In genomic region chr1:7745887-7746286, GRCm38 (mm10) we compare ENCODE assay signal across 28 mouse cellular contexts.
DNase-seq lines count a peak whose midpoint lies in the region; ATAC-seq and TF ChIP-seq lines count a peak whose summit lies in the region.
"Had no signal": no experiment of that assay in that cellular context is flagged by ENCODE, and none has a peak within 500 bp of the region (broad histone marks: within the 10 kb centered on the region; RNA-seq: fewer than 3 reads in every experiment).

No protein-coding gene starts in this region.

- no peaks in the 10 kb centered on the region for H3K4me1 ChIP-seq in heart, embryonic 13.5 days
- no peaks in the 10 kb centered on the region for H3K4me1 ChIP-seq in heart, embryonic 11.5 days (ENCODE audit: control insufficient read depth, insufficient read depth, low read length)
- H3K4me1 ChIP-seq in lung, embryonic 14.5 days (ENCODE audit: insufficient read depth) = no peaks in the 10 kb centered on the region
- H3K4me1 ChIP-seq in lung, postnatal 0 days (ENCODE audit: insufficient read depth, low read depth, low read length) = no peaks in the 10 kb centered on the region
- H3K4me1 ChIP-seq: embryonic facial prominence, embryonic 13.5 days; embryonic facial prominence, embryonic 15.5 days; forebrain, embryonic 10.5 days; forebrain, embryonic 12.5 days had no signal

- 35% methylated on average over 5 of the region's 5 CpGs for WGBS in heart, embryonic 13.5 days
- WGBS in heart, embryonic 11.5 days (ENCODE audit: insufficient replicate concordance) = 45% methylated on average over 5 of the region's 5 CpGs
- WGBS in lung, embryonic 14.5 days = 67% methylated on average over 5 of the region's 5 CpGs
- whole genome bisulfite sequencing in lung, postnatal 0 days = 61% methylated on average over 5 of the region's 5 CpGs

- peak; percentile 1 for DNase-seq in embryo, embryonic 10.5 days (ENCODE audit: low spot score)
- no peak for DNase-seq in embryo, embryonic 9.5 days (ENCODE audit: extremely low spot score)
- peak; percentile 1 for DNase-seq in lung, embryonic 14.5 days
- no peak for DNase-seq in lung, postnatal 0 days (ENCODE audit: low spot score)
- DNase-seq in frontal cortex, adult 2 months (ENCODE audit: extremely low spot score in 1 of 2, low spot score in 1 of 2) = no peak
- DNase-seq: adrenal gland, adult 2 months; adrenal gland, postnatal 10 days; adrenal gland, postnatal 25 days; B cell, adult 2 months; cerebellum, adult 11 months; cerebellum, adult 18-20 months; cerebellum, adult 8-10 months; cerebellum, adult 9-11 months; cerebellum, postnatal 14 days; cerebellum, postnatal 36 days had no signal

- H3K9ac ChIP-seq in heart, embryonic 13.5 days = no peak overlapping the region
- H3K9ac ChIP-seq in heart, embryonic 11.5 days (ENCODE audit: low read depth, low read length) = no peak overlapping the region
- no peak overlapping the region for H3K9ac ChIP-seq in lung, embryonic 14.5 days
- no peak overlapping the region for H3K9ac ChIP-seq in lung, postnatal 0 days (replicated peaks; ENCODE audit: low read depth)
- H3K9ac ChIP-seq: embryonic facial prominence, embryonic 13.5 days; embryonic facial prominence, embryonic 15.5 days; forebrain, embryonic 12.5 days had no signal

- H3K36me3 ChIP-seq in heart, embryonic 13.5 days = no peaks in the 10 kb centered on the region
- no peaks in the 10 kb centered on the region for H3K36me3 ChIP-seq in heart, embryonic 11.5 days (ENCODE audit: control insufficient read depth, insufficient read depth, low read length)
- H3K36me3 ChIP-seq in lung, embryonic 14.5 days (ENCODE audit: insufficient read depth) = no peaks in the 10 kb centered on the region
- no peaks in the 10 kb centered on the region for H3K36me3 ChIP-seq in lung, postnatal 0 days (ENCODE audit: insufficient read depth, low read length)
- H3K36me3 ChIP-seq: embryonic facial prominence, embryonic 13.5 days; embryonic facial prominence, embryonic 15.5 days; forebrain, embryonic 10.5 days; forebrain, embryonic 12.5 days; G1E had no signal

- 0 out of 2 replicates have a peak overlapping the region, but pooled peaks have one; percentile 42 for H3K27ac ChIP-seq in heart, embryonic 13.5 days (replicated peaks)
- H3K27ac ChIP-seq in heart, embryonic 11.5 days (ENCODE audit: low read depth, low read length) = no peak overlapping the region
- no peak overlapping the region for H3K27ac ChIP-seq in lung, embryonic 14.5 days (ENCODE audit: low read depth)
- H3K27ac ChIP-seq in lung, postnatal 0 days (ENCODE audit: low read length) = no peak overlapping the region
- H3K27ac ChIP-seq: embryonic facial prominence, embryonic 13.5 days; embryonic facial prominence, embryonic 15.5 days; forebrain, embryonic 10.5 days; forebrain, embryonic 12.5 days had no signal

- no peak for TF ChIP-seq CTCF in lung, embryonic 14.5 days (IDR thresholded peaks at IDR 0.05; ENCODE audit: low read depth)
- TF ChIP-seq CTCF in lung, postnatal 0 days (IDR thresholded peaks at IDR 0.05) = no peak

- H3K27me3 ChIP-seq in heart, embryonic 13.5 days (replicated peaks) = no peaks in the 10 kb centered on the region
- H3K27me3 ChIP-seq in heart, embryonic 11.5 days (ENCODE audit: control insufficient read depth, insufficient read depth, low read length) = no peaks in the 10 kb centered on the region
- H3K27me3 ChIP-seq in lung, embryonic 14.5 days (ENCODE audit: insufficient read depth, low read length) = no peaks in the 10 kb centered on the region
- no peaks in the 10 kb centered on the region for H3K27me3 ChIP-seq in lung, postnatal 0 days (replicated peaks; ENCODE audit: insufficient read depth, low read length)
- H3K27me3 ChIP-seq: CH12.LX; embryonic facial prominence, embryonic 13.5 days; embryonic facial prominence, embryonic 15.5 days; forebrain, embryonic 12.5 days; Patski had no signal

- TF ChIP-seq EP300 in lung, postnatal 0 days (IDR thresholded peaks at IDR 0.05) = no peak

- ATAC-seq in heart, embryonic 13.5 days (ENCODE audit: extremely low read depth, insufficient number of reproducible peaks, low FRiP score, low TSS enrichment) = no peak
- ATAC-seq in heart, embryonic 11.5 days (replicated peaks; ENCODE audit: insufficient number of reproducible peaks, low FRiP score, low TSS enrichment) = no peak
- no peak for ATAC-seq in lung, embryonic 14.5 days (ENCODE audit: insufficient read depth)
- no peak for ATAC-seq in lung, postnatal 0 days
- ATAC-seq: CD4-positive, CD25-positive, alpha-beta regulatory T cell, adult 4 months; forebrain, embryonic 14.5 days; forebrain, embryonic 16.5 days; Patski had no signal

- H3K9me3 ChIP-seq in heart, embryonic 13.5 days = no peaks in the 10 kb centered on the region
- H3K9me3 ChIP-seq in heart, embryonic 11.5 days (replicated peaks; ENCODE audit: control insufficient read depth, low read length) = 0 out of 2 replicates have a peak, but pooled peaks cover 2% of the 10 kb centered on the region
- H3K9me3 ChIP-seq in lung, embryonic 14.5 days (ENCODE audit: low read depth, low read length) = no peaks in the 10 kb centered on the region
- H3K9me3 ChIP-seq in lung, postnatal 0 days (ENCODE audit: low read length) = no peaks in the 10 kb centered on the region
- H3K9me3 ChIP-seq: embryonic facial prominence, embryonic 13.5 days; embryonic facial prominence, embryonic 15.5 days; forebrain, embryonic 10.5 days; forebrain, embryonic 12.5 days; G1E had no signal

- no peak overlapping the region for H3K4me2 ChIP-seq in heart, embryonic 13.5 days
- no peak overlapping the region for H3K4me2 ChIP-seq in heart, embryonic 11.5 days
- H3K4me2 ChIP-seq in lung, embryonic 14.5 days = no peak overlapping the region
- H3K4me2 ChIP-seq in lung, postnatal 0 days (replicated peaks; ENCODE audit: low read depth, low read length) = no peak overlapping the region
- H3K4me2 ChIP-seq: embryonic facial prominence, embryonic 13.5 days; embryonic facial prominence, embryonic 15.5 days; forebrain, embryonic 12.5 days had no signal

- no peak overlapping the region for H3K4me3 ChIP-seq in heart, embryonic 13.5 days
- no peak overlapping the region for H3K4me3 ChIP-seq in heart, embryonic 11.5 days (ENCODE audit: low read depth, low read length)
- no peak overlapping the region for H3K4me3 ChIP-seq in lung, embryonic 14.5 days (ENCODE audit: low read depth, low read length)
- no peak overlapping the region for H3K4me3 ChIP-seq in lung, postnatal 0 days (ENCODE audit: low read depth, low read length)
- H3K4me3 ChIP-seq: embryonic facial prominence, embryonic 13.5 days; embryonic facial prominence, embryonic 15.5 days; erythroblast, embryonic 14.5 days; forebrain, embryonic 10.5 days; forebrain, embryonic 12.5 days had no signal

Comparison
In these comparisons a context has a peak if more than half of its experiments do, and no peak if none do; other contexts are left out.
1. DNase-seq: peak in embryo, embryonic 10.5 days (single experiment) and lung, embryonic 14.5 days (single experiment); none in embryo, embryonic 9.5 days (single experiment), lung, postnatal 0 days (single experiment) and frontal cortex, adult 2 months (0 of 2).